ENCODE assay signal across 28 mouse cellular contexts in genomic region chr14:120463938-120464727, GRCm38 (mm10).
"Had no signal": no experiment of that assay in that cellular context is flagged by ENCODE, and none has a peak within 500 bp of the region (broad histone marks: within the 10 kb centered on the region; RNA-seq: fewer than 3 reads in every experiment).

No protein-coding gene starts in this region.

- H3K36me3 ChIP-seq: embryonic facial prominence, embryonic 10.5 days; embryonic facial prominence, embryonic 12.5 days; embryonic facial prominence, embryonic 13.5 days; embryonic facial prominence, embryonic 15.5 days; forebrain, embryonic 10.5 days; forebrain, embryonic 12.5 days; forebrain, embryonic 15.5 days had no signal

- H3K4me2 ChIP-seq: embryonic facial prominence, embryonic 12.5 days; embryonic facial prominence, embryonic 13.5 days; embryonic facial prominence, embryonic 15.5 days; forebrain, embryonic 12.5 days; forebrain, embryonic 13.5 days; forebrain, embryonic 15.5 days had no signal

- H3K9me3 ChIP-seq: embryonic facial prominence, embryonic 10.5 days; embryonic facial prominence, embryonic 12.5 days; embryonic facial prominence, embryonic 13.5 days; embryonic facial prominence, embryonic 15.5 days; forebrain, embryonic 10.5 days; forebrain, embryonic 12.5 days; forebrain, embryonic 13.5 days; forebrain, embryonic 15.5 days had no signal

- H3K4me1 ChIP-seq: embryonic facial prominence, embryonic 10.5 days; embryonic facial prominence, embryonic 12.5 days; embryonic facial prominence, embryonic 13.5 days; embryonic facial prominence, embryonic 15.5 days; forebrain, embryonic 12.5 days; forebrain, embryonic 13.5 days; forebrain, embryonic 15.5 days had no signal

- DNase-seq: cerebellum, adult 18-20 months; cerebellum, adult 2 months; cerebellum, adult 8-10 months; cerebellum, adult 9-10 months; cerebellum, adult 9-11 months; cerebellum, postnatal 10 days; cerebellum, postnatal 14 days; cerebellum, postnatal 25 days; cerebellum, postnatal 36 days; embryo, embryonic 11 days; forebrain, postnatal 0 days; gastrocnemius, adult 2 months; gastrocnemius, postnatal 10 days; gastrocnemius, postnatal 14 days; gastrocnemius, postnatal 25 days; gastrocnemius, postnatal 36 days; heart, adult 18-20 months had no signal

- H3K4me3 ChIP-seq: embryonic facial prominence, embryonic 10.5 days; embryonic facial prominence, embryonic 12.5 days; embryonic facial prominence, embryonic 13.5 days; embryonic facial prominence, embryonic 15.5 days; erythroblast, embryonic 14.5 days; forebrain, embryonic 10.5 days; forebrain, embryonic 12.5 days; forebrain, embryonic 13.5 days; forebrain, embryonic 15.5 days; gastrocnemius, adult 2 months had no signal

- ATAC-seq: forebrain, embryonic 13.5 days; forebrain, embryonic 14.5 days; forebrain, embryonic 15.5 days; forebrain, embryonic 16.5 days; forebrain, postnatal 0 days had no signal

- H3K27me3 ChIP-seq: embryonic facial prominence, embryonic 12.5 days; embryonic facial prominence, embryonic 13.5 days; embryonic facial prominence, embryonic 15.5 days; forebrain, embryonic 12.5 days; forebrain, embryonic 13.5 days; forebrain, embryonic 15.5 days had no signal

- H3K27ac ChIP-seq: embryonic facial prominence, embryonic 10.5 days; embryonic facial prominence, embryonic 12.5 days; embryonic facial prominence, embryonic 13.5 days; embryonic facial prominence, embryonic 15.5 days; forebrain, embryonic 10.5 days; forebrain, embryonic 12.5 days; forebrain, embryonic 13.5 days; forebrain, embryonic 15.5 days; gastrocnemius, adult 2 months had no signal

- H3K9ac ChIP-seq: embryonic facial prominence, embryonic 12.5 days; embryonic facial prominence, embryonic 13.5 days; embryonic facial prominence, embryonic 15.5 days; forebrain, embryonic 12.5 days; forebrain, embryonic 13.5 days; forebrain, embryonic 15.5 days; forebrain, postnatal 0 days had no signal
